Mouse (Mus musculus): ENCODE measurements around the gene Ttyh3.

GRCm38 (mm10) chr5:140621092-140621491 lies 27.7 kb downstream of the Ttyh3 start:
- no peak for TF ChIP-seq CTCF (IDR thresholded peaks at IDR 0.05; ENCODE audit: control insufficient read depth, insufficient read depth, insufficient read length)
- TF ChIP-seq FOSL1 (IDR thresholded peaks at IDR 0.05; ENCODE audit: insufficient read depth, low read length, poor library complexity, severe bottlenecking): no peak
